Mouse (Mus musculus) embryonic facial prominence, embryonic 13.5 days (tissue): ENCODE data around the gene Lce1k. TPM values are rescaled to one million over a fixed set of nuclear protein-coding genes. Genes with fewer than 3 reads are reported as not detected.

Experiments used
- polyA plus RNA-seq: library from polyadenylated mRNA; unstranded; fragments of >200 nt; fragmentation: Nextera tagmentation; extraction: Ambion mirVana; gene quantifications from 2 replicates; pipeline ENCODE4 v1.2.1, GENCODE M21; 2015

Lce1k gene
- polyA plus RNA-seq, 1 experiment from 2014 or later, result not detected

Other genes starting within 250 kb of the Lce1k start
- 0.14 TPM in 1 of 2 replicates, not detected in the other for gene Ivl, start 234.2 kb downstream of the Lce1k start, polyA plus RNA-seq
- gene Smcp, start 218.9 kb downstream of the Lce1k start, polyA plus RNA-seq, result not detected in 2 replicates
- gene 2210017I01Rik, start 200.4 kb downstream of the Lce1k start, polyA plus RNA-seq, result not detected in 2 replicates
- gene Lce6a, start 186.2 kb downstream of the Lce1k start, polyA plus RNA-seq, result not detected in 2 replicates
- not detected in 2 replicates for gene Lce1a1, start 159.6 kb downstream of the Lce1k start, polyA plus RNA-seq
- not detected in 2 replicates for gene Lce1b, start 151.0 kb downstream of the Lce1k start, polyA plus RNA-seq
- not detected in 2 replicates for gene Lce1a2, start 137.6 kb downstream of the Lce1k start, polyA plus RNA-seq
- gene Lce1c, start 128.6 kb downstream of the Lce1k start, polyA plus RNA-seq, result not detected in 2 replicates
- not detected in 2 replicates for gene Lce1d, start 120.7 kb downstream of the Lce1k start, polyA plus RNA-seq
- not detected in 2 replicates for gene Lce1e, start 98.8 kb downstream of the Lce1k start, polyA plus RNA-seq
- not detected in 2 replicates for gene Lce1f, start 87.5 kb downstream of the Lce1k start, polyA plus RNA-seq
- not detected in 2 replicates for gene Gm38119, start 68.8 kb downstream of the Lce1k start, polyA plus RNA-seq
- not detected in 2 replicates for gene Lce1g, start 55.6 kb downstream of the Lce1k start, polyA plus RNA-seq
- gene Lce1h, start 42.8 kb downstream of the Lce1k start, polyA plus RNA-seq, result not detected in 2 replicates
- gene Lce1i, start 29.0 kb downstream of the Lce1k start, polyA plus RNA-seq, result not detected in 2 replicates
- gene Lce1j, start 17.4 kb downstream of the Lce1k start, polyA plus RNA-seq, result not detected in 2 replicates
- gene Kprp, start 19.4 kb upstream of the Lce1k start, polyA plus RNA-seq, result not detected in 2 replicates
- not detected in 2 replicates for gene Lce1l, start 43.4 kb upstream of the Lce1k start, polyA plus RNA-seq
- gene 2310050C09Rik, start 62.3 kb upstream of the Lce1k start, polyA plus RNA-seq, result not detected in 2 replicates
- gene Lce3a, start 118.3 kb upstream of the Lce1k start, polyA plus RNA-seq, result 0.42 TPM in 1 of 2 replicates, not detected in the other
- gene Lce3b, start 125.1 kb upstream of the Lce1k start, polyA plus RNA-seq, result not detected in 2 replicates
- gene Lce3c, start 136.6 kb upstream of the Lce1k start, polyA plus RNA-seq, result not detected in 2 replicates
- not detected in 2 replicates for gene Lce3d, start 149.5 kb upstream of the Lce1k start, polyA plus RNA-seq
- not detected in 2 replicates for gene Lce3e, start 159.2 kb upstream of the Lce1k start, polyA plus RNA-seq
- gene Lce3f, start 184.3 kb upstream of the Lce1k start, polyA plus RNA-seq, result not detected in 2 replicates
- gene Crct1, start 207.8 kb upstream of the Lce1k start, polyA plus RNA-seq, result 0.65 and 0.91 TPM in 2 replicates
- not detected in 2 replicates for gene Lce1m, start 211.2 kb upstream of the Lce1k start, polyA plus RNA-seq